Mouse (Mus musculus): ENCODE results near the gene Rps6ka5. TPM values are rescaled to one million over a fixed set of nuclear protein-coding genes. Genes with fewer than 3 reads are reported as not detected.

The Rps6ka5 gene
- total and polyA plus RNA-seq, 3 experiments = 0.92 to 3.3 TPM; not detected in 1

DNA sequence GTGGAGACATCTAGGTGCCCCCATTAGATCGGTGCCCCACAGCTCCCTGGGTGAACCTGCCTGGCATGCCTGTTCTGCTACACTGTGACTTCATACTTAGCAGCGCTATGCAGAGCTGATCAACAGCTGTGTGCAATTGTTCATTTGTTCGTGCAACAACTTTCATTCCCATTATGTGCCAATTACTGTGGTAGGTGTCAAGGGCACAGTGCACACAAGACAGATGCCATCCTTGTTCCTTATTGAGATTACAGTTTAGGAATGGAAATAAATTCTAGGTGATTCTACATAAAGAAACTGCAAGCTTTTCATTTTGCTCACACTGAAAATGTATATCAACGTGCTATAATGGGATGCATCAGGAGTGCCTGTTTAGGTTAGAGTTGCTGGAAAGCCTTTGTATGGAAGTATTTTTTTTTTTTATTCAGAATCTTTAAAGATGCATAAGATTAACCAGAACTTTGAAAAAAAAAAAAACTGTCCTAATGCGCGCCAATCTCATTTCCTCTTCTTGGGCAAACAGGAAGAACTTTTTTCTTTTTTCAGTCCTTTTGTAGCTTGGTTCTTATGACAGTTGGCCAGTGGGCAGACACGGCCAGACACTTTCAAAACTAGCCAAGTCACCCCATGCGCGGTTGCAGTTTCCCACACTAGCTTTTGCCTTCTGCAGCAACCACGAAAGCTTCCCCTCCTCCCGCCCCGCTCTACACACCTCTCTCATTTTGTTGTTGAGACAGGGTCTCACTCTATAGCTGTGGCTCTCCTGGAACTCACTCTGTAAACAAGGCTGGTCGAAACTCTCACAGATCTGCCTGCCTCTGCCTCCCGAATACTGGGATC, 2.1 kb upstream of the Rps6ka5 start (continued):
- 0 out of 2 replicates have a peak, but pooled peaks have one; percentile 15 for TF ChIP-seq HCFC1 (IDR thresholded peaks at IDR 0.05; ENCODE audit: low read depth, low read length)
- no peak for TF ChIP-seq MAX (IDR thresholded peaks at IDR 0.05; ENCODE audit: low read length)
- no peak for TF ChIP-seq GABPA (IDR thresholded peaks at IDR 0.05; ENCODE audit: low read depth, low read length)
- TF ChIP-seq RAD21 (IDR thresholded peaks at IDR 0.05; ENCODE audit: low read depth, low read length) = no peak
- TF ChIP-seq ELF1 (IDR thresholded peaks at IDR 0.05; ENCODE audit: low read depth, low read length) = no peak
- peak in 1 of 2 experiments; percentile 47; a peak in 3 of 4 replicates for TF ChIP-seq EP300 (IDR thresholded peaks at IDR 0.05; ENCODE audit: low read depth in 1 of 2, low read length in 2 of 2)
- TF ChIP-seq SIN3A (IDR thresholded peaks at IDR 0.05; ENCODE audit: low read length) = no peak
- no peak for TF ChIP-seq RCOR1 (IDR thresholded peaks at IDR 0.05; ENCODE audit: low read depth, low read length)
- no peak for TF ChIP-seq SMC3 (IDR thresholded peaks at IDR 0.05; ENCODE audit: low read depth, low read length)
- TF ChIP-seq TAL1 (IDR thresholded peaks at IDR 0.05; ENCODE audit: low read length) = no peak
- no peak for TF ChIP-seq ZKSCAN1 (IDR thresholded peaks at IDR 0.05; ENCODE audit: low read depth, low read length)
- TF ChIP-seq POLR2AphosphoS5 (IDR thresholded peaks at IDR 0.05; ENCODE audit: borderline replicate concordance, low read depth, low read length) = no peak
- TF ChIP-seq ETS1 (IDR thresholded peaks at IDR 0.05; ENCODE audit: low read depth, low read length) = no peak; the same call in 1 of the 2 replicates

DNA sequence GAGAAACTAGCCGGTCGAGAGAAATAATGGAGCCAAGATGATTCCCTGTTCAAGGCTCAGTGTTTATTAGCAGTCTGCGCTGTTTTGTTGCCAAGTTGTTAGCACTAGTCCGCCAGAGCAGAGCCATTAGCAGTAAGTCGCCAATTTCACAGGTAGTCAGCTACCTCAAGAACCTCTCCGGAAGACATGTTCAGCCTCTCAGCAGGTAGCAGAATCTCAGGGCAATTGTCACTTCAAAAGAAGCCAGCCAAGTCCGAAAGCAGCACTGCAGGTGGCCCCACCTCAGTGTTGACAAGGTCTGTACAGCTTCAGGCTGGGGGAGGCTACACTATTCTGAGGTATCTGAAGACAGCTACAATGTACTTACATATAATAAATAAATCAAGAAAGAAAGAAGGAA, 1.1 kb upstream of the Rps6ka5 start:
- Histone ChIP-seq H3K9me3 (replicated peaks; ENCODE audit: insufficient read depth, low read length) (no peaks in the 10 kb centered on the region), H3K9ac (ENCODE audit: control insufficient read depth, low read depth, low read length, poor library complexity, severe bottlenecking) (no peak overlapping the region)
- TF ChIP-seq ETS1 (IDR thresholded peaks at IDR 0.05; ENCODE audit: low read depth, low read length) (no peak), EP300 (IDR thresholded peaks at IDR 0.05; ENCODE audit: low read depth in 1 of 2, low read length in 2 of 2) (no peak), GATA1 (IDR thresholded peaks at IDR 0.05; ENCODE audit: low read depth, low read length) (no peak), POLR2AphosphoS2 (IDR thresholded peaks at IDR 0.05; ENCODE audit: low read length) (no peak), RCOR1 (IDR thresholded peaks at IDR 0.05; ENCODE audit: low read depth, low read length) (no peak), SIN3A (IDR thresholded peaks at IDR 0.05; ENCODE audit: low read length) (no peak)

DNA sequence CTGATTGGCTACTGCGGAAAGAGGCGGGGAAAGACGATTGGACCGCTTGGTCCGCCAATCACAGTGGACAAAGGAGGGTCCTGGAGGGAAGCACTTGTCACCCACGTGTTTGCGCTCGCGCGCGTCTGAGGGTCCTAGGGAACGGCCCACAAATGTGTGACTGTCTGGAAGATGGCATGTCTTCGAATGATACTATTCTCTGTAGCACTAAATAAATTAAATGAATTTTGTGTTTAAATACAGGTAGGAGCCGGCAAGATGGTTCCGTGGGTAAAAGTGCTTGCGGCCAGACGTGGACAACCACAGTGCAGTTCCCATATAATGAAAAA, 1.4 kb downstream of the Rps6ka5 start:
- Histone ChIP-seq H3K79me2 (ENCODE audit: control insufficient read depth, insufficient read depth, low read length, poor library complexity) (no peaks in the 10 kb centered on the region; the same call in 1 of the 2 replicates), H3K9ac (ENCODE audit: control insufficient read depth, low read depth, low read length, poor library complexity, severe bottlenecking) (no peak overlapping the region), H3K9me3 (replicated peaks; ENCODE audit: insufficient read depth, low read length) (no peaks in the 10 kb centered on the region), H3K36me3 (ENCODE audit: control insufficient read depth in 1 of 2, insufficient read depth in 2 of 2, low read length in 2 of 2) (peaks cover 0 to 8% of the 10 kb centered on the region in 2 experiments; a peak in 2 of 4 replicates), H3K4me3 (ENCODE audit: control insufficient read depth in 1 of 2, insufficient read depth in 1 of 2, low read depth in 2 of 2, low read length in 2 of 2) (no peak overlapping the region), H3K27ac (ENCODE audit: control insufficient read depth, low read depth, low read length) (no peak overlapping the region), H3K27me3 (ENCODE audit: control insufficient read depth in 1 of 2, insufficient read depth in 2 of 2, low read length in 2 of 2) (no peaks in the 10 kb centered on the region), H3K4me1 (ENCODE audit: control insufficient read depth in 1 of 2, insufficient read depth in 2 of 2, low read length in 2 of 2) (peaks cover 0 to 7% of the 10 kb centered on the region in 2 experiments; a peak in 2 of 4 replicates)
- DNase-seq (ENCODE audit: low read depth, low spot score) = no peak
- no peak for TF ChIP-seq ELF1 (IDR thresholded peaks at IDR 0.05; ENCODE audit: low read depth, low read length)
- TF ChIP-seq BHLHE40 (IDR thresholded peaks at IDR 0.05; ENCODE audit: borderline replicate concordance, low read depth, low read length) = no peak
- TF ChIP-seq JUND (IDR thresholded peaks at IDR 0.05; ENCODE audit: low read depth, low read length) = no peak
- no peak for TF ChIP-seq MEF2A (IDR thresholded peaks at IDR 0.05; ENCODE audit: extremely low read depth, insufficient replicate concordance, low read depth, low read length, poor library complexity, severe bottlenecking)
- peak; percentile 36; the same call in 1 of the 2 replicates for TF ChIP-seq SIN3A (IDR thresholded peaks at IDR 0.05; ENCODE audit: low read length)
- TF ChIP-seq KAT2A (conservative IDR thresholded peaks at IDR 0.05; ENCODE audit: low read depth, low read length) = no peak
- TF ChIP-seq CHD1 (IDR thresholded peaks at IDR 0.05; ENCODE audit: low read depth, low read length) = no peak
- TF ChIP-seq UBTF (IDR thresholded peaks at IDR 0.05; ENCODE audit: borderline replicate concordance, insufficient read depth, low read depth, low read length) = no peak
- no peak for TF ChIP-seq NELFE (IDR thresholded peaks at IDR 0.05; ENCODE audit: low read depth, low read length)
- no peak for TF ChIP-seq NRF1 (IDR thresholded peaks at IDR 0.05; ENCODE audit: insufficient read depth, low read depth, low read length, poor library complexity, severe bottlenecking)
- peak; percentile 85 for TF ChIP-seq MYC (IDR thresholded peaks at IDR 0.05; ENCODE audit: low read depth, low read length)
- no peak for TF ChIP-seq MAFK (IDR thresholded peaks at IDR 0.05; ENCODE audit: borderline replicate concordance, low read depth, low read length)
- TF ChIP-seq RAD21 (IDR thresholded peaks at IDR 0.05; ENCODE audit: low read depth, low read length) = no peak
- TF ChIP-seq HCFC1 (IDR thresholded peaks at IDR 0.05; ENCODE audit: low read depth, low read length) = no peak
- TF ChIP-seq ZMIZ1 (IDR thresholded peaks at IDR 0.05; ENCODE audit: low read depth, low read length) = no peak
- TF ChIP-seq POLR2AphosphoS5 (IDR thresholded peaks at IDR 0.05; ENCODE audit: borderline replicate concordance, low read depth, low read length) = no peak

More for the DNA sequence above, 1.1 kb upstream of the Rps6ka5 start:
- Histone ChIP-seq H3K4me3 (ENCODE audit: control insufficient read depth in 1 of 2, insufficient read depth in 1 of 2, low read depth in 2 of 2, low read length in 2 of 2) (no peak overlapping the region), H3K27ac (ENCODE audit: control insufficient read depth, low read depth, low read length) (no peak overlapping the region), H3K36me3 (ENCODE audit: control insufficient read depth in 1 of 2, insufficient read depth in 2 of 2, low read length in 2 of 2) (peaks cover 0 to 8% of the 10 kb centered on the region in 2 experiments; a peak in 2 of 4 replicates), H3K79me2 (ENCODE audit: control insufficient read depth, insufficient read depth, low read length, poor library complexity) (no peaks in the 10 kb centered on the region; the same call in 1 of the 2 replicates), H3K4me1 (ENCODE audit: control insufficient read depth in 1 of 2, insufficient read depth in 2 of 2, low read length in 2 of 2) (peaks cover 0 to 7% of the 10 kb centered on the region in 2 experiments; a peak in 2 of 4 replicates), H3K27me3 (ENCODE audit: control insufficient read depth in 1 of 2, insufficient read depth in 2 of 2, low read length in 2 of 2) (no peaks in the 10 kb centered on the region)
- DNase-seq (ENCODE audit: low read depth, low spot score) = no peak

Data from MEL (cell line).